Mouse (Mus musculus) midbrain, embryonic 13.5 days (tissue): ENCODE results near the gene Enkur. TPM values are rescaled to one million over a fixed set of nuclear protein-coding genes. Genes with fewer than 3 reads are reported as not detected.

Source experiments
- ATAC-seq: fragments of 200-750 bp; cut with Nextera tagmentation; 2 replicates; pipeline ENCODE4 v1.8.0; 2017; ENCODE audit warnings: mild to moderate bottlenecking, moderate TSS enrichment, moderate library complexity
- H3K27ac ChIP-seq: fragments of 300-500 bp; sonication (generic); 2 replicates; pipeline ENCODE4 v1.5.1; 2015; ENCODE audit warnings: inconsistent platforms, mild to moderate bottlenecking, moderate library complexity
- H3K27me3 ChIP-seq: fragments of 300-500 bp; sonication (generic); 2 replicates; pipeline ENCODE4 v1.6.1; 2015; ENCODE audit warnings: mild to moderate bottlenecking, inconsistent platforms
- H3K36me3 ChIP-seq: fragments of 300-500 bp; sonication (generic); 2 replicates; pipeline ENCODE4 v1.6.1; 2015; ENCODE audit warnings: mild to moderate bottlenecking, inconsistent platforms
- H3K4me1 ChIP-seq: fragments of 300-500 bp; sonication (generic); replicated peaks from 2 replicates; pipeline ENCODE4 v1.6.1; 2015; ENCODE audit warnings: inconsistent platforms
- H3K4me2 ChIP-seq: fragments of 300-500 bp; sonication (generic); replicated peaks from 2 replicates; pipeline ENCODE4 v1.6.1; 2015; ENCODE audit warnings: moderate library complexity, mild to moderate bottlenecking, inconsistent platforms
- H3K4me3 ChIP-seq: fragments of 300-500 bp; sonication (generic); replicated peaks from 2 replicates; pipeline ENCODE4 v1.5.1; 2015; ENCODE audit warnings: mild to moderate bottlenecking, inconsistent platforms
- H3K9ac ChIP-seq: fragments of 300-500 bp; sonication (generic); replicated peaks from 2 replicates; pipeline ENCODE4 v1.6.1; 2015; ENCODE audit warnings: mild to moderate bottlenecking, inconsistent platforms
- H3K9me3 ChIP-seq: fragments of 300-500 bp; sonication (generic); 2 replicates; pipeline ENCODE4 v1.6.1; 2016; ENCODE audit warnings: mild to moderate bottlenecking, inconsistent platforms
- WGBS: fragments of 180-500 bp; shearing (Covaris S2); methylation state at CpG from one replicate; pipeline ENCODE4 v1.1.7; 2015; 5-methylcytosine and 5-hydroxymethylcytosine counted together
- polyA plus RNA-seq: library from polyadenylated mRNA; unstranded; fragments of >200 nt; fragmentation: Nextera tagmentation; extraction: Ambion mirVana; gene quantifications from 2 replicates; pipeline ENCODE4 v1.2.1, GENCODE M21; 2015

Enkur gene
- polyA plus RNA-seq, 1 experiment from 2014 or later = 3.9 TPM

- Histone ChIP-seq H3K9ac (no peak overlapping the region), H3K36me3 (no peaks in the 10 kb centered on the region), H3K4me2 (no peak overlapping the region), H3K27me3 (no peaks in the 10 kb centered on the region), H3K9me3 (peaks cover 3% of the 10 kb centered on the region; the same call in 1 of the 2 replicates), H3K27ac (no peak overlapping the region), H3K4me1 (no peaks in the 10 kb centered on the region), H3K4me3 (no peak overlapping the region)
- 95% methylated on average over 5 of the region's 5 CpGs for WGBS
- ATAC-seq = no peak
Observed at GRCm38 (mm10) chr2:21179136-21179535, 26.0 kb downstream of the Enkur start.

GRCm38 (mm10) chr2:21172797-21173196 lies 32.4 kb downstream of the Enkur start:
- Histone ChIP-seq H3K4me3 (no peak overlapping the region), H3K9me3 (no peaks in the 10 kb centered on the region), H3K27ac (no peak overlapping the region), H3K9ac (no peak overlapping the region), H3K36me3 (no peaks in the 10 kb centered on the region), H3K4me1 (no peaks in the 10 kb centered on the region), H3K27me3 (no peaks in the 10 kb centered on the region), H3K4me2 (no peak overlapping the region)
- WGBS = 93% methylated on average over 3 of the region's 3 CpGs
- ATAC-seq = no peak

DNA sequence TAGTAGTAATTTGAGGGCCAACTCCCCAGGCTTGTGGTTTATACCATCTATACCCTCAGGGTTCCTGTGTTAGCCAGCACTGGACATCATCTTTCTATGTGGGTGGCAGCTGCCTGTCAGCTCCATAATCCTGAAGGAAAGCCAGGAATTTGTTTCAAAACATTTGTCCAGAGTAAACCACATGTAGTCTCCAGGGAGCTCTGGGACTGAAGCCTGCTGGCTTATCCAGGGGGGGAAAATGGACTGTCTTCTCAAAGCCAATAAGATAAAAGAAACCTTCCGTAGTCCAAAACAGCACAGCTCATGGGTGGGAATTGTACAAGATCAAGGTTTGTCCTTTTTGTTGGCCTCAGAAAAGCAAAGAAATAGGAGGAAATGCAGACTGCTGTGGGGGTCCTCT lies 37.2 kb downstream of the Enkur start:
- Histone ChIP-seq H3K9ac (no peak overlapping the region), H3K4me2 (no peak overlapping the region), H3K27ac (no peak overlapping the region), H3K4me1 (no peaks in the 10 kb centered on the region), H3K27me3 (no peaks in the 10 kb centered on the region), H3K36me3 (no peaks in the 10 kb centered on the region), H3K4me3 (no peak overlapping the region), H3K9me3 (no peaks in the 10 kb centered on the region)
- no peak for ATAC-seq
- 87% methylated on average over 1 of the region's 1 CpGs for WGBS

GRCm38 (mm10) chr2:21164296-21164695 lies 40.9 kb downstream of the Enkur start:
- Histone ChIP-seq H3K27me3 (no peaks in the 10 kb centered on the region), H3K27ac (no peak overlapping the region), H3K4me3 (no peak overlapping the region), H3K4me1 (no peaks in the 10 kb centered on the region), H3K9me3 (no peaks in the 10 kb centered on the region), H3K9ac (no peak overlapping the region), H3K36me3 (no peaks in the 10 kb centered on the region), H3K4me2 (no peak overlapping the region)
- WGBS = 67% methylated on average over 8 of the region's 8 CpGs
- no peak for ATAC-seq

DNA sequence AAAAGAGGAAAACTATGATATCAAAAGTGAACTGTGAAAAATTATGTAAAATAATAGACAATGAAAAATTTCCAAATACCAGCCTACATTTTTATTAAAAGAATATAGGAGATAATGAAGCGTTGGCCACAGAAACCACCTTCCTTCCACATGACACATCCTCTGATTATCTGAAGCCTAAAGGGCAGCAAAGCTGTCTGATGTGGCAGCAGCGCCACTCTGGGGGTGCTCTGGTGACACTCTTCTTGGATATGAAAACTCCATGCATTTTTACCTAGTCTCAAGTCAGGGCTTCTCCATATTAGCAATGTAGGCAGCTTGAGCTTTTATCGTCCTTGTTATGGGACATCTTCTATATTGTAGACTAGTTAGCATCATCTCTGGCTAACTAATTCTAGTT lies 51.7 kb downstream of the Enkur start:
- H3K4me3 ChIP-seq = no peak overlapping the region
- no peak overlapping the region for H3K4me2 ChIP-seq
- H3K36me3 ChIP-seq = no peaks in the 10 kb centered on the region

GRCm38 (mm10) chr2:21147169-21147568 lies 58.0 kb downstream of the Enkur start:
- Histone ChIP-seq H3K9me3 (no peaks in the 10 kb centered on the region), H3K27ac (no peak overlapping the region), H3K4me3 (no peak overlapping the region), H3K9ac (no peak overlapping the region), H3K36me3 (no peaks in the 10 kb centered on the region), H3K4me1 (peaks cover 11% of the 10 kb centered on the region), H3K4me2 (no peak overlapping the region), H3K27me3 (no peaks in the 10 kb centered on the region)
- no peak for ATAC-seq
- 84% methylated on average over 4 of the region's 4 CpGs for WGBS

More for the DNA sequence above, 51.7 kb downstream of the Enkur start:
- Histone ChIP-seq H3K27ac (no peak overlapping the region), H3K27me3 (no peaks in the 10 kb centered on the region), H3K9ac (no peak overlapping the region), H3K4me1 (no peaks in the 10 kb centered on the region), H3K9me3 (no peaks in the 10 kb centered on the region)
- ATAC-seq = no peak
- 94% methylated on average over 3 of the region's 3 CpGs for WGBS

- Histone ChIP-seq H3K27ac (no peak overlapping the region), H3K36me3 (no peaks in the 10 kb centered on the region), H3K4me2 (no peak overlapping the region), H3K27me3 (no peaks in the 10 kb centered on the region), H3K9me3 (no peaks in the 10 kb centered on the region), H3K4me1 (peaks cover 12% of the 10 kb centered on the region), H3K9ac (no peak overlapping the region), H3K4me3 (no peak overlapping the region)
- 89% methylated on average over 6 of the region's 6 CpGs for WGBS
- ATAC-seq = no peak
Observed at GRCm38 (mm10) chr2:21146486-21146885, 58.7 kb downstream of the Enkur start.

GRCm38 (mm10) chr2:21142616-21143015 lies 62.5 kb downstream of the Enkur start:
- Histone ChIP-seq H3K27me3 (no peaks in the 10 kb centered on the region), H3K9me3 (peaks cover 11% of the 10 kb centered on the region; the same call in 1 of the 2 replicates), H3K9ac (peak overlapping the region; percentile 79), H3K4me1 (peaks cover 17% of the 10 kb centered on the region), H3K4me3 (peak overlapping the region; percentile 53), H3K4me2 (peak overlapping the region; percentile 73), H3K27ac (peak overlapping the region; percentile 95), H3K36me3 (no peaks in the 10 kb centered on the region)
- peak; percentile 55 for ATAC-seq
- 5% methylated on average over 2 of the region's 2 CpGs for WGBS

- peak; percentile 82 for ATAC-seq
- H3K36me3 ChIP-seq = no peaks in the 10 kb centered on the region
- WGBS = under 1% methylated on average over 15 of the region's 15 CpGs
- H3K27ac ChIP-seq = peak overlapping the region; percentile 95
- peak overlapping the region; percentile 73 for H3K4me2 ChIP-seq
- peaks cover 17% of the 10 kb centered on the region for H3K4me1 ChIP-seq
- H3K4me3 ChIP-seq = peak overlapping the region; percentile 53
- peak overlapping the region; percentile 79 for H3K9ac ChIP-seq
- H3K27me3 ChIP-seq = no peaks in the 10 kb centered on the region
- peaks cover 11% of the 10 kb centered on the region; the same call in 1 of the 2 replicates for H3K9me3 ChIP-seq
Observed at GRCm38 (mm10) chr2:21142204-21142580, 63.0 kb downstream of the Enkur start.

DNA sequence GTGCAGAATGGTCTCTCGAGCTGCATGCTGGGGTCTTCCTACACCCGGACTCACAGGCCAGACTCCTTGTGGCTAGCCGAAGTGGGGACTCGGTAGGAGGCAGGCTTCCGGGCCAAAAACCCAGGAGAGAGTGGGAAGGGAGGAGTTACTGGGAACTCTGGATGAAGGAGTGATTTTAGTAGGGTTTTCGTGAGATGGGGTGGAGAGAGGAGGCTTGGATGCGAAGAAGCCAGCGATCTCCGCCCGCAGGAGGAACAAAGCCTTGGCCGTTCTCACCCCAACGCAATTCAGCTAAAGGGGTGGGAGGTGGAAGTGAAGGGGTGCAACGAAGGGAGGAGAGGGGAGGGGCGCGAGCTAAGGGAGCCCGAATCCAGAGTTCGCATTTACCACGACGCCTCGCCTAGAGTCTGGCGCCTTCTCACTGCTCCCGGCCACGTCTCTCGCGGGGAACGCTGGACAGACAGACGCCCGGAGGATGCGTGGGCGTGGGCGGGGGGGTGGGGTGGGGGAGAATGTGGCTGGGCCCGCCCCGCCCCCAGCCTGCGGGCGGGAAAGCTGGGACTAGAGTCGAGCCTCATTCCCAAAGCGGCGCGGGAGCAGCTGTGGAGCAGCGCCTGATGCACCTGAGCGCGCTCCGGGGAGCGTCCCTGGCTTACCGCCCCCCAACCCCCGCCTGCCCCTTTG lies 63.5 kb downstream of the Enkur start:
- WGBS = under 1% methylated on average over 40 of the region's 46 CpGs

DNA sequence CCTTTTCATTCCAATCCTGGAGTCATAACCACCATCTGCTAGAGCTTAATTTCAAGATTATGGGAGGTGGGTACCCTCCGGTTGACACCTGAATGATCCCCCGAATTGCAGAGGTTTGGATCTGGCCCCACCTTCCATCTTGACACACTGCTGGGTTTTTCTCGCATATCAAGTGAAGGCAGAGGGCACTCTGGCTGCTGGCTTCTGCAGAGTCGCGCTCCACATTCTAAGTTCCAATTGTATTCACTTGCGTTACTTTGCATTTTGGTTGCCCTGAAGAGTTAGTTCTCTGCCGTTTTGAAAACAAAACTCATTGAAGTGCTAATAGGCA lies 64.0 kb downstream of the Enkur start:
- peak; percentile 25; the same call in 1 of the 2 replicates for ATAC-seq
- peak overlapping the region; percentile 79 for H3K9ac ChIP-seq
- WGBS = 14% methylated on average over 7 of the region's 7 CpGs
- H3K4me1 ChIP-seq = peaks cover 17% of the 10 kb centered on the region
- H3K9me3 ChIP-seq = peaks cover 11% of the 10 kb centered on the region; the same call in 1 of the 2 replicates
- H3K27me3 ChIP-seq = no peaks in the 10 kb centered on the region
- H3K27ac ChIP-seq = peak overlapping the region; percentile 95
- peak overlapping the region; percentile 53 for H3K4me3 ChIP-seq
- H3K4me2 ChIP-seq = peak overlapping the region; percentile 73
- no peaks in the 10 kb centered on the region for H3K36me3 ChIP-seq

More for the DNA sequence above, 63.5 kb downstream of the Enkur start:
- Histone ChIP-seq H3K27me3 (no peaks in the 10 kb centered on the region), H3K4me3 (peak overlapping the region; percentile 53), H3K36me3 (no peaks in the 10 kb centered on the region), H3K4me2 (peak overlapping the region; percentile 73), H3K9me3 (peaks cover 11% of the 10 kb centered on the region; the same call in 1 of the 2 replicates), H3K4me1 (peaks cover 17% of the 10 kb centered on the region), H3K9ac (peak overlapping the region; percentile 79), H3K27ac (peak overlapping the region; percentile 95)
- peak; percentile 90 for ATAC-seq
